Mouse (Mus musculus): ENCODE data around the gene Parm1.

GRCm38 (mm10) chr5:91581799-91582198 lies 64.4 kb downstream of the Parm1 start:
- no peak for TF ChIP-seq POLR2A (IDR thresholded peaks at IDR 0.05; ENCODE audit: borderline replicate concordance, insufficient read depth, low read length)
- TF ChIP-seq CTCF (IDR thresholded peaks at IDR 0.05; ENCODE audit: borderline replicate concordance, insufficient read depth, low read depth, low read length): no peak
